Mouse (Mus musculus): ENCODE data around the gene Prkg1.

Gene Prkg1

DNA sequence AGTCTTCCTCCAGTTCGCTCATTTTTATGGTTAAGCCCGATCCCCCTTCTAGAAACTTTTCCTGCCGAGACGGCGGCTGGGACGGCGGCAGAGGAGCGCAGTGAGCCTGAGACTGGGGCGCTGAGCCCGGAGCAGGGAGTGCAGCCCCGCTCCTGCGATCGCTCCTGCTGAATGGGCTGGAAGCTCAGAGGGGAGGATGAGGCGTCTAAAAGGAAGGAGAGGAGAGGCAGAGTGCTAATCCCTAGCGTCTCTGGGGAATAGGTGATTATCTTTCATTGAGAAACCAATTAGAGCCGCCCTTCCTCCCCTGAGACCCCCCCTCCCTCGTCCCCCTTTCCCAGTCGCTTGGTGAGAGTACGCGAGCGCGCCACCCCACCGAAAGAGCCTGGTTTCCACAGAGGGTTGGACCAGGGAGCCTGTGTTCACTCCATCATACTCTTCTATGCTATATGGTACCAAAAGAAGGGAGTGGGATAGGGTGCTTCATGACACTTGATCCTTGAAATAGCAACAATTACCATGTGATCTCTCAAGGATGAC is at the start of gene Prkg1:
Gene Prkg1 (minus strand): TSS at position 233 of the 540 bp plus-strand sequence.
- no peak for DNase-seq (ENCODE audit: low spot score in 2 of 2)

DNA sequence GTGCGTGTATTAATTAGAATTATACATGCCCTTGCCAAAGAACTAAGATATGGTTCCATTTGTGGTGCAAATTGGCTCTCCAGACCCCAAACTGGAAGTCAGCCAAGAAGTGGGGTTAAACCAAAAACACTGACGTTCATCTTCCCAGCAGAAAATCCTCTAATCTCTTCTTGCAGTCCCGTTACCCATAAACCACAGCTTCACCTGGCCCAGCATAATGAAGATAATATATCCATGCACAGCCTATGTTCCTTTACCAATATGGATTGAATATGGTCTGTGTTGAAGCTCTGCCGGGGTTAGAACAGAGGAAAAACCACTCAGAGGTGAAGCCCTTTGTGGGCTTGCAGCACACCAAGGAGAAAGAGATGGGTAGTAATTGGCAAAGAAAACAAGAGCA is 48.3 kb upstream of the Prkg1 start:
- no peak for DNase-seq (ENCODE audit: low spot score in 2 of 2)

DNA sequence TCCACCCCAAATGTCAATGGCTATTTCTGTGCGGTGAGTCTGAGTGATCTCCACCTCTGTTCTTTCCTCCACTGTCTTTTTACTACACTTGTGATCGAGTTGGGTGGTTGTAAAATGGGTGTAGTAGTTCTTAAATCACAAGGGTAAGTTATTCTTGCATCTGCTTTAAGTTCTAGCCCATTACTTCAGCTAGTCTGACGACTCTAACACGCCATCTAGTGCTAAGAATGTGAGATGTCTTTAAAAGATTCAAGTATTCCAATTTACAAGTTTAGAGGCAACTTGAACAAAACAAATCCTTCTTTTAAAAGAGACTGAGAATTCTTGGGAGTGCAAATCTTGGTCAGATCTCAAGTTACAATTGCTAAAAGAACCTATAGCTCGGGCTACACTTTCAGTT is 46.5 kb upstream of the Prkg1 start:
- no peak for DNase-seq (ENCODE audit: low spot score in 2 of 2)

DNA sequence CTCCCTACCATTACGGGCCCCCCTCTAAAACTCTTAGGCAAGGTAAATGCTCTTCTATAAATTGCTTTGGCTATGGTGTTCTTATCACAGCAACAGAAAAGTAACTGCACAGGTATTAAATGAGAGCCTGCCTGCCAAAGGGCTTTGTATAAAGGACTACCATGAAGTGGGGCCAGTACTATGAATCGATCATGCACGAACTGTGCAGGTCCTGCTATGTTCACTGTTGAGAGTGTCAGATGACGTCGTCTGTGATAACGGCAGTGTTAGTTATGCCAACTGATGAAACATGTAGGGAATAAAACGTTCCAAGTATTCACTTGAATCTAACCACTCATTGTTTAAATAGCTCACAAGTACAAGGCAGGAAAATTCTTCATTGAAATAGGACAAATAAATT is 40.6 kb upstream of the Prkg1 start:
- no peak for DNase-seq (ENCODE audit: low spot score in 2 of 2)

DNA sequence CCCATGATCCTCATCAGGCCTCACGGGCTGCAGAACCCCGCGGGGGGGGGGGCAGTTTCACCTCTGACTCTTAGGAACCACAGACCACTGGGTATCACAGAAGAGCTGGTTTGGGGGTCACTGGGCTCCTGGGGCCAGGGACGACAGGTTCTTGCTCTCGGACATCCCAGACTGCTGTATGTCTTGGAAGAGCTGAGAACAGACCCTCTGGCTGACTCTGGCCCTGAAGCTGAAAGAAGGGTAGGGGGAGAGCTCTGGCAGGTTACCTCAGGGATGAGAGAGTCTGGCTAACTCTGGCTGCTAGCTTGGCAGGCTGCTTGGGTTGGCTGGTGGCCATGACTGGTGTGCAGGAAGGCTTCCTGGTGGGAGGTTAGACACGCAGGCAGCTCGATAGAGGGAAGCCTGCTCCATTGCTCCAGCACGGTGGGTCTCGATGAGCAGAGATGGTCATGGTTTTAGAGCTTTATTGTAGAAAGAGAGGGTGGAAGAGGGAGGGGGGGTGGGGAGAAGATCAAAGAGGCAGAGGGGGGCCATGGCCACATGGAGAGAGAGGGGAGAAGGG is 30.7 kb upstream of the Prkg1 start:
- DNase-seq (ENCODE audit: low spot score in 2 of 2), result no peak

DNA sequence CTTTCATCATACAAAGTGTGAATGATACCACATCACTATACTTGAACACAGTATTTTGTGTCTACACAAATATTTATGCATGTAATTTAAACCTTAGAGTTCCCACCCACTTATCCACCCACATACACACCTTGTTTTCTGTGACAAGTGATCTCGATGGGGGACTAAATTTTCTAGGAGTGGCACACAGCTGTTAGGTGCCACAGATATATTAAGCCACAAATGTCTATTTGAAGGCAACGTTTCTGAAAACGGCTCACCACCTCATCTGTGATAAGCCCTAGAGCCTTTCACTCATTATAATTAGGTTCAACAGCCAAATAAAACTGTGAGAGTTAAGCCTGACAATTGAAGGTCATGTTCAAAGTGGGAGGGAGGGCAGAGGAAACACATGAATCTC is 26.9 kb upstream of the Prkg1 start:
- DNase-seq (ENCODE audit: low spot score in 2 of 2), result no peak

DNA sequence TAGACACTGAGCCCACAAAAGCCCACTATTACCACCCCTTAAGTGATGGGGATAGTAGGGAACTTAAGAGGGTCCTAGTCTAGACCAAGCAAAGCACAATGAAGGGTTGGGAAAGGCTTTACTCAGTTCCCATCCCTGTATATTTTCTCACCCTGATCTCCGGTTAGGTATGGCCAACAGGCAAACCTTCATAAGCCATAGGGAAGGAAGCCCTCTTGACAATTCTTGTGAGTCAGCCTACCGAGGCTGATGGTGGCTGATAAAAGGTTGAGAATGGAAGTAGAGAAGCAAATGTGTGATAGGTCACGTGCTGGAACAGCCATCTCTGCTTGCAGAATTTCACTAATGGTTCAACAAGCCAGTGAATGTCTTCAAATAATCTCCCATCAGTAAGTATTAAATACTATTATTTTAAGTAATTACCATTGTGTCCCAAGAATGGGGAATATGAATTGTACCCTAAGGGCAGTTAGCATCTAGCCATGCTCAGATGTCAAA is 16.7 kb upstream of the Prkg1 start:
- DNase-seq (ENCODE audit: low spot score in 2 of 2), result no peak

DNA sequence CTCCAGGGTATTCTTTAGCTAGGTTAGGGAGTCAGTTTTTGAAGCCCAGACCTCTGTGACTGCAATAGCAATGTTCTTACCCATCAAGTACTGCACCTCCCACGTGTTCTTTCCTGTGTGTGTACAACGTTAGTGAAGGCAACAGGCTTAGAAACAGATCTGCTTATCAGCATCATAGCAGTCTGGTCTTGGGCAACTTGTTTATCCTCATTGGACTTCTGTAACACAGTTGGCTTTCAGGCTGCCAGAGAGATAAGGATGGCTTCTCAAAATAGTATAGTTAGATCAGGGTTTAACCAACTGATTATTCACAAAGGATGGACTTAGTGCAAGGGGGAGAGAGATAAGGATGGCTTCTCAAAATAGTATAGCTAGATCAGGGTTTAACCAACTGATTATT is 16.2 kb upstream of the Prkg1 start:
- no peak for DNase-seq (ENCODE audit: low spot score in 2 of 2)

DNA sequence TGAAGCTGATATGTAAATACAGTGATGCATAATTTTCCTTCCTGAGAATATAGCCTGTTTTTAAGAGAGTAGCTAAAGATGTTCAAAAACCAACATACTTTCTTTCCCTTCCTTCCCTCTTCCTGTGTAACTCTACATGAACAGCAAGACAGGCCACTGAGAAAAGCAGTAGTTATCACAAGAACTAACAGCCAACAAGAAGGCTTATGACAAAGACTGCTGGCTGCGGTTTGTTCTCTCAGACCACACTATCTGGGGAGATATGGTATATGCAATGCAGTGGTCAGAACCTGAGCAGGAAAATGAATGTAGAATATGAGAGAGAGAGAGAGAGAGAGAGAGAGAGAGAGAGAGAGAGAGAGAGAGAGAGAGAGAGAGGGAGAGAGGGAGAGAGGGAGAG is 15.4 kb upstream of the Prkg1 start:
- DNase-seq (ENCODE audit: low spot score in 2 of 2), result no peak

DNA sequence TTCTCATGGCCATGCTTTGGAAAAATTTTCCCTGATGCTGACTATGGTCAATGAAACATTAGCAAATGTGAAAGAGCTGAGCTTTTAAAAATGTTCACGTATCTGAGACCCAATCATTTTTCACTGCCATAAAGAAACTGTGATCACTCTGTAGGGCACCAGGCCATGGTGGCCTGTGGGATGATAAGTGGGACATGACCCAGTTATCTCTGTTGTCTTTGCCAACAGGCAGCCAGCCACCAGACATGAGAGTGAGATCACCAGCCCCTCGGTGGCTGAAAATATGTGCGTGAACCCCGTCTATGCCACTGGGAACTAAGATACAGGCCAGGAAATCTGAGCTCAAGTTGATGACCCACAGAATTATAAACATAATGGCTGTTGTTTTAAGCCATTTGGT is 14.2 kb upstream of the Prkg1 start:
- no peak for DNase-seq (ENCODE audit: low spot score in 2 of 2)

DNA sequence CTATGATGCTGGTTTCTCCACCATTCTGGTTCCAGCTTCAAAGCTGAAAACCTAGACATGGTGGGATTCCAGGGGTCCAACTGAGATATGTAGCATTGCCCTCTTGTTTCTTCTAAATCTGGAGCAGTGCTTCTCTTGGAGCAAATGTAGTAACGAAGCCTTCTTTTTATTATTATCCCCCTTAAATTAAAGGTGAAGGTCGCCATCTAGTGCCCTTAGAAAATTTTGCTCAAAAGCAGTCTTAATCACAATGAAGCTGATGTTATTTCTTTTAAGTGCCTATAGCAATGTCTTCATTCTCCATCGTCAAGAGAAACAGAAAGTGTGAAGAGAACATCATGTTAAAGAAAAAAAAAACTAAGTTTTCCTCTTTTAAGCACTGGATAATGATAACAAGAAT is 2.2 kb upstream of the Prkg1 start:
- DNase-seq (ENCODE audit: low spot score in 2 of 2), result no peak

DNA sequence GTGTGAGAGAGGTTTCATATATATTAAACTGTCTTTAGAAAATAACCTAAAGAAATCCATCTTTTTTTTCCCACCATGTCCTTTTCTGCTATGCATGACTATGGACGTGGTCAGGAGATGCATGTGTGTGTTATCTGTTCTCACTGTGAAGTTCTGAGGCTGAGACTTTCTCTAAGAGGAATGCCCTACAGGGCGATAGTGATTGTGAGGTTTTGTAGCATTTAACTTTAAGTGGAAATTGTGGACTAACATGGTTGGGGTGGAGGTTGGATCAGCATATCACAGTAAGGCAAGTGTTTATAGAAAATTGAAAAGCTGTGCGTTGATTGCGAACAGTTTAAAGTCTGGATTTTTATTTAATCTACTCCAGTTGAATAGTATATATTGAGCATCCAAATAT is 618 bp upstream of the Prkg1 start:
- DNase-seq (ENCODE audit: low spot score in 2 of 2), result no peak

DNA sequence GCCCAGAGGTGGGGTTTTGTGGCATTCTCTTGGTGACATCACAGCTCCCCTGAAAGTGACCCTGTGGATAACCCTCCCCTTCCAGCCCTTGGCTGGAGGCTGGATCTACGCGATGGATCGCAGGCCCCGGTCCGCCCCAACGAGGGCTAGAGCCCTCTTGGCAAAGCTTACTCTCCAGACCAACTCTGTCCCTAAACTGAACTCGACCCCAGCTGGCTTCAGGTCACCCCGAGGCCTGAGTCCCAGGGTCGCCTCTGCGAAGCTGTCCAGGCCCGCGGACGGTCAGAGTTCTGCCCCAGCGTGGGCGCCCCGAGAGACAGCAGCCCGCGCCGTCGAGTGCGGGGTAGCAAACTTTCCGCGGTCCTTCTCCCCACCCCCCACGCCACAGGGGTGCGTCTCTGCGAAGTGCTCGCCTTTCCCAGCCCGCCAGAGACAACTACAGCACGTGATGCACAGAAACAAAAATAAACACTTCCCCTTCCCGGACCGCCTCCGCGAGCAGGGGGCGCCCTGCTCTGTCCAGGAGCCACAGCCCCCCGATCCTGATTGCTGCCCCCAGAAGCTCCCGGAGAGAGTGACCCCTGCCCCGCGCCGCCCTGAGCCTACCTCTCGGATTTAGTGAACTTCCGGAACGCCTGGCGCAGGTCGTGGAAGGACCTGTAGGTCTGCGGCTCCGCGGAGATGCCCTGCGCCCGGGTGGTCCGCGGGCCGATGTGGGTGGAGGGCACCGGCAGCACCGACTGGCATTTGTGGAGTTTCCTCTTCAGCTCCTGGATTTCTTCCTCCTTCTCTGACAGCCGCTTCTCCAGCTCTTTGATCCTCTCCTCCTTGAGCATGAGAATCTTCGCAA is 657 bp downstream of the Prkg1 start:
- no peak for DNase-seq (ENCODE audit: low spot score in 2 of 2)

DNA sequence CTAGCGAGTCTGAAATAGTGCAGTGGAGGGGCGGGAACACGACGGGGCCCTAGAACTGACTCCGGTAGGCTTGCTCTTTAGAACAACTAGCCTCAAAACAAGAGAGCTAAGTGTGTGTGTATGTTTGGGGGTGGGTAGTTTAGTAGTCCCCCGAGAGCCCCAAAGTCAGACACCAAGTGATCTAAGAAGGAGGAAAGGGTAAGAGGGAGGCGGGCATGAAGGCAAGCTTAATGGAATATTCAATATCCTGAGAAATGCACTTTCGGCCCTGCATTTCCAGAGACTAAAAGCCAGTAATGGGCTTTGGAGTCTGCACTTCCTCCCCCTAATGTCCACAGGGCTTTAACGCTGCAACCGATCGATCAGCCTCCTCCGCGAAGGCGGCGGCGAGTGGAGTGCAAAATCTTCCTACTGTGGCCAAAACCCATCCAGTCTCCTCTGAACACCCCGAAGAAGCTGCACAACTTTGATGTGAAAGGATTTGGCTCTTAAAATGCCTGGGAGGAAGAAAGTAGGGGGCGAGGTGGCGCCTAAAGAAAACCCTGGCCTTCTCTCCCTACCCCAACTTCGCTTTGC is 1.5 kb downstream of the Prkg1 start:
- DNase-seq (ENCODE audit: low spot score in 2 of 2), result no peak

DNA sequence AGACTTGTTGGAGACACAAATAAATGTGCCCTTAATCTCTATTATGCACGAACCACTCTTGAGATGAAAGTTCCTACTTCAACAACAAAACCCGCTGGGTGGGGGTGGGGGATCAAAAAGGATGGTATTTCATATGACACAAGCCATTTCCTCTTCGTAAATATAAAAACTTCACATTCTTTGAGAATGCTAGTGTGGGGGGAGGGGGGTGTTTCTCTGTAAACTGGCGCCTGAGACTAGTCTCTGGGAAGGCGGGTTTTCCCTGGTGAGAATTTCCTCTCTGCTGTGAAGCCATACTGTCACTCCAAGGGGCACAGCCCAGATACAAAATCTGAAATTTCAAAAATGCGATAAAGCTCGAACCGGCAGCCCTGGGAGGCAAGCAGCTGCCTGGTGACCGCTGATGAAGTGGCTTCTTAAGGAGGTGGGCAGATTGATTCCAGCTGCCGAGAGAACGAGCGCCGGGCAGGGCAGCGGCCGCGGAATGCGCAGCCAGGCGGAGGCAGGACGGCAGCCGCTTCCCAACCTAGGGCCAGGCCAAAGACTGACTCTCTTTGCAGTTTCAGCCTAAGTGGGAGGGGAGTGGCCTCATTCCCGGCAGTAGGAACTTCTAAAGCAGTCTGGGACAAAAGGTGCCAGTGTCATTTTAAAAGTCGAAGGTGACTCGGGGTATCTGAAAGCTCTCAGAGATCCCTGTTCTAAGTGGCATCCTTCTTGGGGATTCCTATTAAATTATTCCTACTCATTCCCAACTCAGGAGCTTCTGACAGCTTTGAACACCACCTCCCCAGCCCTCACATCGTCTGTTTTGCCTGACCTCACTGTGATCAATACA is 2.2 kb downstream of the Prkg1 start:
- DNase-seq (ENCODE audit: low spot score in 2 of 2), result no peak

DNA sequence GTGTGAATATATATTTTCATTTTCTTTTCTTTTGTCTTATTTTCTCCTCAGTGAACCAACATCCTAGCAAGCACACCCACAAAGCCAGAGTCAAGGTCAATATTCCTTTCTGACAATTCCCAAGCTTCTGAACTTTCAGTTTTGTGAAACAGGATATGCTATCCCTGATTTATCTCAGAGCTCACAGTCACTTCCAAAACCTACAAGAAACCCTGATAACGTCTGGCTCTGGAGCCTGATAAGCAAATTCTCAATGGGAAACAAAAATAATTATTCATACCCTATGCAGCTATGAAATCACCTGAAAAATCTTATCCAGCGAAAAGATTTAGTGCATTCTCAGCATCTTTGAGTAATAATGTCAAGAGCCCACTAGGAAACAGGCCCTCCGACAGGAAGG is 5.0 kb downstream of the Prkg1 start:
- DNase-seq (ENCODE audit: low spot score in 2 of 2), result no peak

DNA sequence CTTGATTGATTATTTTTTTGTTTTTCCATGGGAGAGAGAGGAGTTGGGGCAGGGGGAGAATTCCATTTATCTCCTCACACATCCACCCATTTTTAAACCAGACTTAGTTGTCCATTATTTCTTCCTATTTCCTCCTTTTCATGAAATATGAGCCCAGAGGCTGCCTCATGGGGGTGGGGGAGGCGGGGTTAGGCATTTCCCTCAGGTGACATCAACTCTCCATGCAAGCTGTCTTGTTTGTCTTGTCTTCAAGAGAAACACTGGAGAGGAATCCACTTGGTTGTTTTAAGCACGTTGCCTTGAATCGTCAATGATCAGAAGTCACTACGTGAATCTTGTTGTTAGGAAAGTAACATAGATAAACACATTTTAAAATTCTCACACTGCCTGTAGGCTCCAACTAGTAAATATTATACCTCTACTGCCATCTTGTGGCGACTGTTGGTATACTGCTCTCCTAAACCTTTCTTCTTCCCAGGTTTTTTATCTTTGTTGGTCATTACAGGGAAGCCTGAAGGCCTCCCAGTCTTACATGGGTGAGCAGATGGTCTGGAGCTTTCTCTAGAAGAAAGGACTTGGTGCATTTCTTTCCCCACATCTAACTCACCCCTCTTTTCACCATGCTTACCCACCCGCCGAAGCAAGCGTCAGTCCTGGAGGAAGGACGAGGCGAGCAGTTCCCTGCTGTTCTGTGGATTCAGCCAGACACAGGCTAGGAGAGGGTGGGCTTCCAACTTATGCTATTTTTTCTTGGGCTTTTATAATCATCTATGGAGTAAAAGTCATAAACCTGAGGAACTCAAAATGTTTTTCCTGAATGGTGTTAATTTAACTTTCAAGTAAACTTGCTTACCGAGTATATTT is 8.7 kb downstream of the Prkg1 start:
- no peak for DNase-seq (ENCODE audit: low spot score in 2 of 2)

DNA sequence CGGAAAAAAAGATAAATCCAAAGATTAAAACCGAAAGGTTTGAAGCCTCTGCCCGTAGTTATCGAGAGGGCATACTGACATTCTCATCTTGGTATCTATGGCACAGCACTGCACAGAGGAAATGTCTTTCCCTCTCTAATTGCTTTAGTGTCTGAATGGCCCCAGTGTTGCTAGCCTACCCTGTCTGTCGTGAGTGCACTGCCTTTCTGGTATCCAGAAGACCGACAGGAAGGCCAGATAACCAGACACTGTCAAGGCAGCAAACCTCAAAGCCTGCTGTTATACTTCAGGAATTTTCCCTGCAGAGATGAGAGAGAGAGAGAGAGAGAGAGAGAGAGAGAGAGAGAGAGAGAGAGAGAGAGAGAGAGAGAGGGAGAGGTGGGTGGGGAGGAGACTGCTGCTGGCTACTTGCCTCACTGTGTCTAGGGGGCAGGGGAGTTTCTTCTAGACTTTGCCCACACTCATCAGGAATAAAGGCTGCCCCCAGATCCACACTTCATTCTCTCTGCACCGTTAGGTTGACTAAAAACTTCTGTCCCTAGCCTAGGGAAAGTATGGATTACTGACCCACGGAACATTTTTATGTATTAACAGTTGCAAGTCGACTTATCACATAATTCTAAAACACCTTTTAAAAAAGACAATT is 10.1 kb downstream of the Prkg1 start:
- no peak for DNase-seq (ENCODE audit: low spot score in 2 of 2)

DNA sequence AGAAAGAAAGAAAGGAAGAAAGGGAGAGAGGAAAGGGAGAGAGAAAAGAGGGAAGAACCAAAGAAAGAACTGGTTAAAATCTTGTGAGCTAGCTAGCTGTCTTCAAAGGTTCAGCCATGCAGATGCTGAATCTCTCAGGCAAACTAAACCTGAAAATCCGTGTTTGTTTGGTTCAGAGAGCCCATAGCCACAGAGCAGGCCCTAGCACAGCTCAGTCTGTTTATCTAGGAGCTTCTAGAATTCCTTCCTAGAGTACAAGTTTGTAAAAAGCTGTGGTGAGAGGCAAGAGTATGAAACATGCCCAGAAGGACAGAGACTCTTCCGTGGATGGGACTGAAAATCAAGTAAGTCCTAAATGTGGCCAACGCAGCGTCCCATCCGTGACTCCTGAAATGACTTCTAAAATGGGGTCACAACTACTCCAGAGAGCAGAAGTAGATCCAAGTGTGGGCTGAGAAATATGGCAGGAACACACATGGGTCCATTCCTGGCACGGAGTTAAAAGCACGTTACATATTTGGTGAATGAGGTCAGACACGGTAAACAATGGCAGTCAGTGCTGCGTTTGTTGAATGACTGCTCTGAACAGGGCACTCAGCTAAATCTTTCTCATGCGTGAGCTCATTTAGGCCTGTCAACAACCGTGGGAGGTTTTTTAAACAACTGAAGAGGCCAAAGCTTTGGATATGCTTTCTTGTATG is 13.7 kb downstream of the Prkg1 start:
- no peak for DNase-seq (ENCODE audit: low spot score in 2 of 2)

DNA sequence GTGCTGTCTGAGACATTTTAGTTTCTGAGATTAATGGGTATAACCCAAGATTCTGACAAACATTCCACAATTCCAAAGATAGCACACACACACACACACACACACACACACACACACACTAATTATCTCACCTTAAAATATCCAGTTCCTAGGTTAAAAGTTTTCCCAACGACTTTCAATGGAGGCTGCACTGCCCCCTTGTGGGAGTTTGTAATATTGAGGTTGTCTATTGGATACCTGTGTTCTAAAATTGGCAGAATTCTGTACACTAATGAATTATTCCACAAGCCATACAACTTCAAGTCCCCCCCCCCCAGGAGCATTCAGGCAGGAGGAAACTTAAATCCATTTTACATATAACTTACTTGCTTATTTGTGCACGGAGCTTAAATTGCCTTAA is 18.2 kb downstream of the Prkg1 start:
- no peak for DNase-seq (ENCODE audit: low spot score in 2 of 2)

Measured in right cerebral cortex, postnatal 36 days (tissue).